7 mouse cellular contexts compared by ENCODE assay signal in genomic region chr11:79071082-79071972, GRCm38 (mm10).
DNase-seq lines count a peak whose midpoint lies in the region; ATAC-seq lines count a peak whose summit lies in the region.

No protein-coding gene starts in this region.

- 80% methylated on average over 7 of the region's 7 CpGs for WGBS in limb, embryonic 13.5 days

- H3K27ac ChIP-seq in limb, embryonic 13.5 days = no peak overlapping the region

- peaks cover 12% of the 10 kb centered on the region for H3K36me3 ChIP-seq in limb, embryonic 13.5 days

- H3K4me1 ChIP-seq in limb, embryonic 13.5 days = peaks cover 9% of the 10 kb centered on the region

- H3K9ac ChIP-seq in limb, embryonic 13.5 days = no peak overlapping the region

- no peak overlapping the region for H3K4me2 ChIP-seq in limb, embryonic 13.5 days (replicated peaks)

- ATAC-seq in common myeloid progenitor, adult 5-6 weeks (replicated peaks; ENCODE audit: low read depth, poor library complexity, severe bottlenecking) = peak; percentile 67
- ATAC-seq in limb, embryonic 13.5 days (ENCODE audit: low FRiP score, low read depth) = peak; percentile 49; the same call in 1 of the 2 replicates

- H3K27me3 ChIP-seq in limb, embryonic 13.5 days = no peaks in the 10 kb centered on the region

- DNase-seq in 416B (ENCODE audit: low read depth) = peak; percentile 90
- DNase-seq in CD4-positive helper T cell, adult 2 months (ENCODE audit: low read depth, low spot score) = peak; percentile 39
- DNase-seq in right cerebral cortex, postnatal 36 days (ENCODE audit: low spot score in 2 of 2) = no peak
- DNase-seq in cerebellum, postnatal 36 days = no peak
- no peak for DNase-seq in cerebellum, adult 9-10 months

- no peaks in the 10 kb centered on the region for H3K9me3 ChIP-seq in limb, embryonic 13.5 days

- no peak overlapping the region for H3K4me3 ChIP-seq in limb, embryonic 13.5 days

Comparison
In these comparisons a context has a peak if more than half of its experiments do, and no peak if none do; other contexts are left out.
1. DNase-seq: peak in 416B (single experiment) and CD4-positive helper T cell, adult 2 months (single experiment); none in right cerebral cortex, postnatal 36 days (0 of 2), cerebellum, postnatal 36 days (0 of 2) and cerebellum, adult 9-10 months (single experiment).